Comparison of ENCODE assay signal across 8 mouse cellular contexts in genomic region chr13:37964128-37965087, GRCm38 (mm10). TPM values are rescaled to one million over a fixed set of nuclear protein-coding genes. Genes with fewer than 3 reads are reported as not detected.
A peak's percentile ranks its signal among the peaks of the same experiment; 100 is the strongest.
DNase-seq lines count a peak whose midpoint lies in the region; ATAC-seq lines count a peak whose summit lies in the region.

No protein-coding gene starts in this region.

- no peaks in the 10 kb centered on the region for H3K27me3 ChIP-seq in heart, embryonic 12.5 days (replicated peaks)
- H3K27me3 ChIP-seq in hindbrain, embryonic 11.5 days (ENCODE audit: control insufficient read depth, insufficient read depth, low read length), result 0 out of 2 replicates have a peak, but pooled peaks cover 3% of the 10 kb centered on the region
- H3K27me3 ChIP-seq in midbrain, embryonic 11.5 days (ENCODE audit: control insufficient read depth, insufficient read depth, low read length), result no peaks in the 10 kb centered on the region

- no peak for DNase-seq in heart, adult 18-20 months
- DNase-seq in MEL-GATA-1-ER (ENCODE audit: extremely low read depth, low read depth), result peak; percentile 61
- no peak for DNase-seq in hindbrain, embryonic 11.5 days (ENCODE audit: low spot score)
- DNase-seq in midbrain, embryonic 11.5 days (ENCODE audit: low spot score, missing footprints), result no peak
- DNase-seq in urinary bladder, postnatal 25 days (ENCODE audit: low spot score), result no peak
- DNase-seq in spleen, postnatal 36 days (ENCODE audit: low spot score in 2 of 2), result no peak
- DNase-seq in right cerebral cortex, postnatal 36 days (ENCODE audit: low spot score in 2 of 2), result no peak

- no peak overlapping the region for H3K27ac ChIP-seq in heart, embryonic 12.5 days (ENCODE audit: poor library complexity, severe bottlenecking)
- no peak overlapping the region for H3K27ac ChIP-seq in hindbrain, embryonic 11.5 days (ENCODE audit: low read depth, low read length)
- no peak overlapping the region for H3K27ac ChIP-seq in midbrain, embryonic 11.5 days (ENCODE audit: low read depth, low read length)

- peak overlapping the region; percentile 61; the same call in 1 of the 2 replicates for H3K9ac ChIP-seq in heart, embryonic 12.5 days
- peak overlapping the region; percentile 33; the same call in 1 of the 2 replicates for H3K9ac ChIP-seq in hindbrain, embryonic 11.5 days (ENCODE audit: low read depth, low read length)
- H3K9ac ChIP-seq in midbrain, embryonic 11.5 days (ENCODE audit: low read length), result peak overlapping the region; percentile 56; the same call in 1 of the 2 replicates

- WGBS in heart, embryonic 12.5 days, result 41% methylated on average over 20 of the region's 20 CpGs
- WGBS in hindbrain, embryonic 11.5 days, result 40% methylated on average over 20 of the region's 20 CpGs
- 31% methylated on average over 20 of the region's 20 CpGs for WGBS in midbrain, embryonic 11.5 days

- H3K4me1 ChIP-seq in heart, embryonic 12.5 days (replicated peaks), result peaks cover 42% of the 10 kb centered on the region
- H3K4me1 ChIP-seq in hindbrain, embryonic 11.5 days (replicated peaks; ENCODE audit: control insufficient read depth, insufficient read depth, low read length), result peaks cover 5% of the 10 kb centered on the region
- H3K4me1 ChIP-seq in midbrain, embryonic 11.5 days (ENCODE audit: control insufficient read depth, insufficient read depth, low read length), result peaks cover 10% of the 10 kb centered on the region

- H3K4me3 ChIP-seq in heart, embryonic 12.5 days, result peak overlapping the region; percentile 46
- no peak overlapping the region for H3K4me3 ChIP-seq in hindbrain, embryonic 11.5 days (ENCODE audit: low read depth, low read length)
- no peak overlapping the region for H3K4me3 ChIP-seq in midbrain, embryonic 11.5 days (ENCODE audit: low read depth, low read length)

- ATAC-seq in heart, embryonic 12.5 days (ENCODE audit: insufficient number of reproducible peaks, low FRiP score), result no peak
- no peak for ATAC-seq in hindbrain, embryonic 11.5 days (ENCODE audit: low FRiP score)
- 0 out of 2 replicates have a peak, but pooled peaks have one; percentile 18 for ATAC-seq in midbrain, embryonic 11.5 days (ENCODE audit: low FRiP score)

- no peaks in the 10 kb centered on the region for H3K9me3 ChIP-seq in heart, embryonic 12.5 days (replicated peaks)
- H3K9me3 ChIP-seq in hindbrain, embryonic 11.5 days (ENCODE audit: control insufficient read depth, low read length), result no peaks in the 10 kb centered on the region
- no peaks in the 10 kb centered on the region for H3K9me3 ChIP-seq in midbrain, embryonic 11.5 days (ENCODE audit: control insufficient read depth, low read length)

- no peaks in the 10 kb centered on the region for H3K36me3 ChIP-seq in heart, embryonic 12.5 days
- H3K36me3 ChIP-seq in hindbrain, embryonic 11.5 days (ENCODE audit: control insufficient read depth, insufficient read depth, low read length), result no peaks in the 10 kb centered on the region
- H3K36me3 ChIP-seq in midbrain, embryonic 11.5 days (ENCODE audit: control insufficient read depth, insufficient read depth, low read length), result no peaks in the 10 kb centered on the region

- peak overlapping the region; percentile 72 for H3K4me2 ChIP-seq in heart, embryonic 12.5 days
- peak overlapping the region; percentile 34; the same call in 1 of the 2 replicates for H3K4me2 ChIP-seq in hindbrain, embryonic 11.5 days (replicated peaks; ENCODE audit: low read depth, low read length)
- H3K4me2 ChIP-seq in midbrain, embryonic 11.5 days, result peak overlapping the region; percentile 49; the same call in 1 of the 2 replicates

RNA-seq across cellular contexts. Expression of gene Ssr1, which starts 29.6 kb away (rescaled TPM):
- 124 and 130 TPM in 2 replicates for polyA plus RNA-seq in heart, embryonic 12.5 days (2016; fragmentation: Nextera tagmentation; extraction: Ambion mirVana)
- total RNA-seq in heart, adult 18-20 months (2021), result 10 to 100 TPM; 41.4 to 43.0 TPM
- polyA plus RNA-seq in hindbrain, embryonic 11.5 days (2014; fragmentation: Nextera tagmentation; extraction: Ambion mirVana), result 91.2 and 110 TPM in 2 replicates
- 114 and 125 TPM in 2 replicates for polyA plus RNA-seq in midbrain, embryonic 11.5 days (2014; fragmentation: Nextera tagmentation; extraction: Ambion mirVana)
